Mouse (Mus musculus) WW6 (cell line): Measurements from ENCODE around the gene Tm2d1.
A peak's percentile ranks its signal among the peaks of the same experiment; 100 is the strongest.
"Not testable (repeated sequence)": the region's sequence is repeated elsewhere in the genome, so short reads cannot be mapped to it uniquely, and the experiment has no call there.

Experiments
- DNase-seq: peaks from one replicate; pipeline ENCODE4 v3.0.0-alpha.2; 2013; ENCODE audit warnings: low read depth, low spot score

Tm2d1 gene

GRCm38 (mm10) chr4:98382716-98383424 is at the start of gene Tm2d1:
TSS of gene Tm2d1 (minus strand) at chr4:98383306.
- DNase-seq = peak; percentile 14

- no peak for DNase-seq
These were observed 45.3 kb upstream of the Tm2d1 start for GRCm38 (mm10) chr4:98428371-98428770.

GRCm38 (mm10) chr4:98415150-98415549 is 32.0 kb upstream of the Tm2d1 start:
- not testable (repeated sequence) for DNase-seq

DNA sequence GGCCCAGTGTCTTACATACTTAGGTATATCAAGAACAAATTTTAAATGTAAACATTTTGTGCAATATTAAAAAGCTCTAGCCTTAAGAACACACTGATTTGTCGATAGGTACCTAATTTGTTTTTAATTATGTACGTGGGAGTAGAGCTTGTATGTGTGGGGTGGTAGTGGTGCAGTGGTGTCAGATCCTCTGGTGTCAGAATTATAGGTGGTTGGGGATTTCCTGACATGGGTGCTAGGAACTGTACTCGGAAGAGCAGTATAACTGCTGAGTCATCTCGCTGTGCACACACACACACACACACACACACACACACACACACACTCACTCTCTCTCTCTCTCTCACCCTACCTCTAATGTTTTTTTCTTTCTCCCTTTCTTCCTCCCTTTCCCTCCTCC is 25.3 kb upstream of the Tm2d1 start:
- no peak for DNase-seq

- no peak for DNase-seq
These were observed 21.3 kb upstream of the Tm2d1 start for GRCm38 (mm10) chr4:98404412-98404811.

- no peak for DNase-seq
These were observed 20.4 kb upstream of the Tm2d1 start for GRCm38 (mm10) chr4:98403492-98403891.

DNA sequence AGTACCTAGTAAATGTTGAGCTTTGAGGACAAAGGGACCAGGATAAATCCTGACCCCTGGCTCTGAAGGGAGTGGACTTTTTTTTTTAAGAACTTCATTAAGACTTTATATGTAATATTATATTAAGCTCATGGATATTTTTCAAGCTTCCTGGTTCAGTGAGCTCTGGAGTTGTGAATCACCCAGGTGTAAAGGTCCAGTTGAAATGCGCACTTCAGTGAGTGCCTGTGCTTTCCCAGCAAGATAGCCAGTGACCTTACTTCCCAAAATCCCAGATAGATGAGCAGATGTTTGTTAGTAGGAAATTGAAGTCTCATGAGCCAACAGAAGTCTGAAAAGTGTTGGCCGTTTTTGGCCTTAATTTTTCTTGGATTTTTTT is 18.5 kb upstream of the Tm2d1 start:
- no peak for DNase-seq

DNA sequence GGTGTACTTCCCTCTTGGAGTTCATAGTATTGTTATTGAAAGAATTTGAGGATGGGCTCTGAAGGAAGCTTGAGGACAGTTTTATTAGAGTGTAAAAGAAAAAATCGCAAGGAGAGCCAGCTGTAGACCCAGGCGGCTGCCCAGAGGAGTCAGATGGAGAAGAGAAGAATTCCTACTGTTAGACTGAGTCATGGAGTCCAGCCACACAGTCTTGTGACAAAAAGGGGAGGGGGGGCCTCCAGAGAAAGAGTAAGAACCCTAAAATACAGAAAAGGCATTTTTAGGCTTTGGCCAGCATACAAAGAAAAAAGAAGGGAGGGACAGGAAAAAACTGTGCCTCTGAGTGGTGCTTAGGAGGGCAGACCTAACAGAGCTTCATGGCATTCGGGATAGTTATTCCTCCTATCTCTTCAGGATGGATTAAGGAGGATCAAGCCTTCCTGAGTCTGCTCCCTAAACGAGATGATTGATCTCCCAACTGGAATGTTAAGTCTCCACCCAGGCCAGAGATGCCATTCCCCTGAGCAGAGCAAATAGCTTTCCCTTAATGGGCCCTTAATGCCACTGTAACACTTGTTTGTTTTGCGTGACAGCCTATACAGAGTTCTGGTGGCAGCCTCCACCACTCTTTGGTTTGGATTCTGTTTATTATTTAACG is 17.9 kb upstream of the Tm2d1 start:
- DNase-seq = no peak

GRCm38 (mm10) chr4:98395690-98396437 is 12.8 kb upstream of the Tm2d1 start, which contains the start of gene Patj:
TSS of gene Patj (plus strand) at chr4:98395785.
- DNase-seq = peak; percentile 48

DNA sequence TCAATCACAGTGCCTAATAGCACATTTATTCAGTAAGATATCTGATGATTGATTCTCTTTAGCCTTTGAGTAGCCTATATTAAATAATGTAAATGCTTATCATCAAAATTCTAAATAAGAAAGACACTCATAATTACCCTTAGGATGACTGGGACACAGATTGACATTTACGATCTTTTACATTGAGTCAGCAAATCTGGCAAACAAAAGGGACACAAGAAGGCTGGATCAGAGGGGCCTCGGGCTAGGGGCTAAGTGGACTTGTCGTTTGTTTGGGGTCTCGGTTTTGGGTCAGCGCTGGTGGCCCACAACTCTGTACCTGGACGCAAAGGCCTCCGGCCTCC is 12.2 kb upstream of the Tm2d1 start:
- no peak for DNase-seq

- DNase-seq = no peak
These were observed 1.9 kb upstream of the Tm2d1 start for GRCm38 (mm10) chr4:98385036-98385435.

DNA sequence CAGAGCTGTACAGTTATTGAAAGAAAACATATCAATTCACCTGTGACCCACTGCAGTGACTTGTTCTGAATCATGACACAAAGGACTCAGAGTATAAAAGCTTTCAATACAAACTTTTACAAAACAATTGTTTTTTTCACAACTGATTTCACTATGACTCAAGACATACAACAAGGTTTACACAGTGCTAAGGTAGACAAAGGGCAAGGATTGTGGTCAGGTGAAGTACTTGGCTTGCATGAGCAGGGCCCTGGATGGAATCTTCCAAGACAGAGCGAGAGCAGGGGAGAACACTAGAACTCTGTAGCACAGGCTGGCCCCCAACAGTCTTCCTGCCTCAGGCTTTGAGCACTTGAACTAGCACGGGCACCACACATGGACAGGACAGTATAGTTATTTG is 6.2 kb downstream of the Tm2d1 start:
- no peak for DNase-seq

DNA sequence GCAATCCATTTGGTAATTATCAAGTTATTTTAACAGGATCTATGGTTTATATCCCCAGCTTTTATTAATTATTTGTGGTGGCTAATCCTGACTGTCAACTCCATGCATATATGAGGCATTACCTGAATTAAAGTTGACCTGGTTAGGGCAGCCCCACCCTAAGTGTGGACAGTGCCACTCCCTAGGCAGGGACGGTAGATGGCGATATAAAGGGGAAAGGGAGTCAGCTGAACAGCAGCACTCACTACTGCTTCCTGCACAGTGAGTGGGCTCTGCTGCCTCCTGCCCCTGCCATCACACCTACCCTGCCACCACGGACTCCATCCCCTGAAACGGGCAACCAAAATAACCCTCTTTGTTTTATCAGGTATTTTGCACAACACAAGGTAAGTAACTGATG is 7.7 kb downstream of the Tm2d1 start:
- no peak for DNase-seq

GRCm38 (mm10) chr4:98358034-98358809 is 24.9 kb downstream of the Tm2d1 start:
- DNase-seq = no peak

DNA sequence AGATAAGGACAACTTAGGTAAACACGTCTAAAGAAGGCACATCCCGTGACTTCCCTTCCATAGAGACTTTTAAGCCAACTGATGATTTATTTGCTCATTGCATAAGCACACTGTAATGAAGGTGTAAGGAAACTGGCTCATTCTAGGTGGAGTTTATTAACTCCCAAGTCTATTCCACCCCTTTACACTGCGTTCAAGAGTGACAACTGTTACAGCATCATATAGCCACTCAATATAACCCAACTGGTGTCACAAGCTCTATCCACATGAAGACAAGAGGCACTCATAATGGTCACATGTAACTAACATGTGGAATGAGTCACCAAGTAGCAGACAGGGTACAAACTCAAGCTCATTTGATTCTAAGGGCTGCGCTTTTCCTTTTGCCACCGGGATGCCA is 34.5 kb downstream of the Tm2d1 start:
- no peak for DNase-seq

DNA sequence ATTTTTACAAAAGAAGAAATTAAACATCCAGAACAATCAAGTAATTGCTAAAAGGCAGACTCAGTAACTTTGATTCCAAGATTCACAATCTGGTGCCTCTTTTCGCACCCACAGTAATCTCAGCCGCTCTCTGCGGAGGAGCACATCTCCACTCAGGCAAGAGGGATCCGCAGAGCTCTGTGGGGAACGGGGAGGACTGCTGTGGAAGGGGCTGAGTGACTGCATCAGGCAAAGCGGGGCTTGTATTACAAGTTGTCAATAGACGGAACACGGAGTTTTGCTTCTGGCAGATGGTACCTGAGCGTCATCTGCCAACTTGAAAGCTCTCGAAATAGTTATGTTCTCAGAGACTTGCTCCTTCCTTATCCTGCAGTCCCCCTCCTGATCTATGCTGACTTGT is 37.3 kb downstream of the Tm2d1 start:
- no peak for DNase-seq

- DNase-seq = no peak
These were observed 43.0 kb downstream of the Tm2d1 start for GRCm38 (mm10) chr4:98339992-98340564.

- no peak for DNase-seq
These were observed 44.2 kb downstream of the Tm2d1 start for GRCm38 (mm10) chr4:98338636-98339630.

GRCm38 (mm10) chr4:98337197-98337596 is 45.9 kb downstream of the Tm2d1 start:
- DNase-seq = no peak

GRCm38 (mm10) chr4:98335726-98336125 is 47.4 kb downstream of the Tm2d1 start:
- no peak for DNase-seq
